Mouse (Mus musculus) lung, adult 2 months (tissue): ENCODE results near the gene E130114P18Rik.

Source experiments
- CTCF ChIP-seq: fragments of 200-500 bp; IDR thresholded peaks from 2 replicates; pipeline ENCODE4 v1.5.1; 2011; ENCODE audit warnings: mild to moderate bottlenecking, low read length, control low read depth; ENCODE audit not compliant: insufficient read depth
- POLR2A ChIP-seq: fragments of 200-500 bp; IDR thresholded peaks from 2 replicates; pipeline ENCODE4 v1.6.1; 2011; ENCODE audit warnings: low read depth, mild to moderate bottlenecking, control low read depth, low read length, borderline replicate concordance; ENCODE audit errors: extremely low read depth

- TF ChIP-seq POLR2A (no peak), CTCF (no peak)
These were observed 2.2 kb downstream of the E130114P18Rik start for GRCm38 (mm10) chr4:97775494-97776265.
